8 mouse cellular contexts compared by ENCODE assay signal in genomic region chr7:38227181-38227899, GRCm38 (mm10). TPM values are rescaled to one million over a fixed set of nuclear protein-coding genes. Genes with fewer than 3 reads are reported as not detected.
A peak's percentile ranks its signal among the peaks of the same experiment; 100 is the strongest.
DNase-seq lines count a peak whose midpoint lies in the region; ATAC-seq and TF ChIP-seq lines count a peak whose summit lies in the region.

No protein-coding gene starts in this region.

- DNase-seq in brain, adult 2 months (ENCODE audit: low read depth, low spot score): peak; percentile 95
- DNase-seq in fibroblast of lung, adult 2 months (ENCODE audit: low read depth): peak; percentile 77
- DNase-seq in heart, postnatal 10 days: peak; percentile 94
- peak; percentile 86 for DNase-seq in kidney, postnatal 36 days
- DNase-seq in lung, embryonic 14.5 days: peak; percentile 87
- DNase-seq in urinary bladder, postnatal 14 days (ENCODE audit: low spot score): peak; percentile 90

- no peak for TF ChIP-seq POLR2A in olfactory bulb, adult 2 months (IDR thresholded peaks at IDR 0.05; ENCODE audit: insufficient read depth, low read depth, low read length)

- peak overlapping the region; percentile 64 for H3K9ac ChIP-seq in lung, embryonic 14.5 days

- peaks cover 6% of the 10 kb centered on the region; the same call in 1 of the 2 replicates for H3K9me3 ChIP-seq in E14TG2a.4 (ENCODE audit: low read length)
- no peaks in the 10 kb centered on the region for H3K9me3 ChIP-seq in lung, embryonic 14.5 days (ENCODE audit: low read depth, low read length)

- H3K27me3 ChIP-seq in E14TG2a.4 (ENCODE audit: insufficient read depth, low read length): peaks cover 7% of the 10 kb centered on the region
- 0 out of 2 replicates have a peak, but pooled peaks cover 3% of the 10 kb centered on the region for H3K27me3 ChIP-seq in lung, embryonic 14.5 days (ENCODE audit: insufficient read depth, low read length)

- no peaks in the 10 kb centered on the region for H3K36me3 ChIP-seq in E14TG2a.4 (ENCODE audit: insufficient read depth, low read length)
- H3K36me3 ChIP-seq in lung, embryonic 14.5 days (ENCODE audit: insufficient read depth): no peaks in the 10 kb centered on the region

- intact Hi-C loops in heart, postnatal 10 days (cut with DNase I): no loop called here

- H3K4me1 ChIP-seq in E14TG2a.4 (replicated peaks; ENCODE audit: low read depth, low read length): peaks cover 73% of the 10 kb centered on the region
- H3K4me1 ChIP-seq in lung, embryonic 14.5 days (ENCODE audit: insufficient read depth): 0 out of 2 replicates have a peak, but pooled peaks cover 2% of the 10 kb centered on the region
- peaks cover 19% of the 10 kb centered on the region for H3K4me1 ChIP-seq in olfactory bulb, adult 2 months (ENCODE audit: control insufficient read depth, insufficient read depth, low read length)

- H3K4me2 ChIP-seq in lung, embryonic 14.5 days: peak overlapping the region; percentile 73

- WGBS in lung, embryonic 14.5 days: under 1% methylated on average over 25 of the region's 25 CpGs
- 3% methylated on average over 25 of the region's 25 CpGs for WGBS in olfactory bulb, adult 2 months

- peak; percentile 80 for ATAC-seq in lung, embryonic 14.5 days (ENCODE audit: insufficient read depth)

- TF ChIP-seq CTCF in E14TG2a.4 (conservative IDR thresholded peaks at IDR 0.05; ENCODE audit: low read length): no peak
- TF ChIP-seq CTCF in lung, embryonic 14.5 days (IDR thresholded peaks at IDR 0.05; ENCODE audit: low read depth): peak; percentile 34
- TF ChIP-seq CTCF in olfactory bulb, adult 2 months (IDR thresholded peaks at IDR 0.05; ENCODE audit: insufficient read depth, low read depth, low read length): no peak

- peak overlapping the region; percentile 92 for H3K4me3 ChIP-seq in E14TG2a.4 (replicated peaks; ENCODE audit: low read length)
- peak overlapping the region; percentile 60 for H3K4me3 ChIP-seq in lung, embryonic 14.5 days (ENCODE audit: low read depth, low read length)
- H3K4me3 ChIP-seq in olfactory bulb, adult 2 months (ENCODE audit: insufficient read depth, low read depth, low read length): peak overlapping the region; percentile 49

- peak overlapping the region; percentile 82 for H3K27ac ChIP-seq in lung, embryonic 14.5 days (ENCODE audit: low read depth)
- H3K27ac ChIP-seq in olfactory bulb, adult 2 months (ENCODE audit: insufficient read depth, low read depth, low read length): no peak overlapping the region

RNA-seq across cellular contexts. Expression of gene Plekhf1, which starts 0.5 kb away (rescaled TPM):
- total RNA-seq in heart, postnatal 10 days (2021): 10 to 100 TPM in 1 of 2 experiments, 1 to 10 TPM in 1; 9.7 to 11.0 TPM
- 4.5 and 4.7 TPM in 2 replicates for polyA plus RNA-seq in lung, embryonic 14.5 days (2014; fragmentation: Nextera tagmentation; extraction: Ambion mirVana)
- not detected in 2 replicates for polyA plus RNA-seq in olfactory bulb, adult 2 months (2012; ENCODE audit: insufficient read depth, insufficient read length, low replicate concordance, missing spikeins)

RNA-seq across cellular contexts. Expression of gene Pop4, which starts 43.9 kb away (rescaled TPM):
- total RNA-seq in heart, postnatal 10 days (2021): 10 to 100 TPM; 19.0 to 24.0 TPM
- 70.0 and 72.2 TPM in 2 replicates for polyA plus RNA-seq in lung, embryonic 14.5 days (2014; fragmentation: Nextera tagmentation; extraction: Ambion mirVana)
- polyA plus RNA-seq in olfactory bulb, adult 2 months (2012; ENCODE audit: insufficient read depth, insufficient read length, low replicate concordance, missing spikeins): not detected in 2 replicates

RNA-seq across cellular contexts. Expression of gene 1600014C10Rik, which starts 44.3 kb away (rescaled TPM):
- 10 to 100 TPM; 21.5 to 25.1 TPM for total RNA-seq in heart, postnatal 10 days (2021)
- 15.0 and 15.1 TPM in 2 replicates for polyA plus RNA-seq in lung, embryonic 14.5 days (2014; fragmentation: Nextera tagmentation; extraction: Ambion mirVana)
- not detected in 2 replicates for polyA plus RNA-seq in olfactory bulb, adult 2 months (2012; ENCODE audit: insufficient read depth, insufficient read length, low replicate concordance, missing spikeins)

Comparison
In these comparisons a context has a peak if more than half of its experiments do, and no peak if none do; other contexts are left out.
1. RNA of gene Pop4, which starts 43.9 kb away (polyA plus RNA-seq): 70.0 to 72.2 TPM in lung, embryonic 14.5 days; not detected in olfactory bulb, adult 2 months; every median in the first group is over 10 times any median in the second.
2. Peak in every context shown above with its lines, with median percentiles within 50 percentile points of each other: H3K4me3 ChIP-seq and DNase-seq.